Mouse (Mus musculus): ENCODE measurements around the gene Sema3b. TPM values are rescaled to one million over a fixed set of nuclear protein-coding genes. Genes with fewer than 3 reads are reported as not detected.

Gene Sema3b
- polyA plus RNA-seq, 1 experiment from 2014 or later = 11.0 TPM

GRCm38 (mm10) chr9:107645577-107645976 lies 36.5 kb upstream of the Sema3b start:
- 16% methylated on average over 5 of the region's 5 CpGs for whole genome bisulfite sequencing
- peak; percentile 61 for ATAC-seq (replicated peaks; ENCODE audit: extremely low read depth, insufficient read depth, low FRiP score)
- no peaks in the 10 kb centered on the region for H3K9me3 ChIP-seq (replicated peaks; ENCODE audit: control insufficient read depth, low read length)
- no peaks in the 10 kb centered on the region for H3K36me3 ChIP-seq (ENCODE audit: control insufficient read depth, insufficient read depth)
- peaks cover 10% of the 10 kb centered on the region for H3K4me1 ChIP-seq (ENCODE audit: control insufficient read depth, insufficient read depth, low read length)
- H3K4me3 ChIP-seq (ENCODE audit: low read length) = no peak overlapping the region
- H3K27me3 ChIP-seq (ENCODE audit: control insufficient read depth, insufficient read depth, low read length) = peaks cover 2% of the 10 kb centered on the region; the same call in 1 of the 2 replicates
- no peak overlapping the region for H3K27ac ChIP-seq (ENCODE audit: low read length)
- H3K4me2 ChIP-seq (ENCODE audit: low read depth, low read length) = no peak overlapping the region
- no peak overlapping the region; the same call in 1 of the 2 replicates for H3K9ac ChIP-seq (ENCODE audit: low read length)

- Histone ChIP-seq H3K4me2 (ENCODE audit: low read depth, low read length) (peak overlapping the region; percentile 67), H3K27ac (ENCODE audit: low read length) (no peak overlapping the region), H3K27me3 (ENCODE audit: control insufficient read depth, insufficient read depth, low read length) (peaks cover 2% of the 10 kb centered on the region; the same call in 1 of the 2 replicates), H3K9me3 (replicated peaks; ENCODE audit: control insufficient read depth, low read length) (no peaks in the 10 kb centered on the region), H3K9ac (ENCODE audit: low read length) (peak overlapping the region; percentile 60), H3K4me3 (ENCODE audit: low read length) (peak overlapping the region; percentile 50), H3K36me3 (ENCODE audit: control insufficient read depth, insufficient read depth) (no peaks in the 10 kb centered on the region), H3K4me1 (ENCODE audit: control insufficient read depth, insufficient read depth, low read length) (peaks cover 10% of the 10 kb centered on the region)
- ATAC-seq (replicated peaks; ENCODE audit: extremely low read depth, insufficient read depth, low FRiP score) = no peak
- 41% methylated on average over 7 of the region's 7 CpGs for WGBS
These were observed 36.1 kb upstream of the Sema3b start for GRCm38 (mm10) chr9:107645153-107645510.

- peaks cover 10% of the 10 kb centered on the region for H3K4me1 ChIP-seq (ENCODE audit: control insufficient read depth, insufficient read depth, low read length)
- H3K27ac ChIP-seq (ENCODE audit: low read length) = 0 out of 2 replicates have a peak overlapping the region, but pooled peaks have one; percentile 1
- 3% methylated on average over 35 of the region's 35 CpGs for WGBS
- no peaks in the 10 kb centered on the region for H3K36me3 ChIP-seq (ENCODE audit: control insufficient read depth, insufficient read depth)
- H3K4me2 ChIP-seq (ENCODE audit: low read depth, low read length) = peak overlapping the region; percentile 67
- no peaks in the 10 kb centered on the region for H3K27me3 ChIP-seq (ENCODE audit: control insufficient read depth, insufficient read depth, low read length)
- peak overlapping the region; percentile 66 for H3K9ac ChIP-seq (ENCODE audit: low read length)
- H3K4me3 ChIP-seq (ENCODE audit: low read length) = peak overlapping the region; percentile 50
- ATAC-seq (replicated peaks; ENCODE audit: extremely low read depth, insufficient read depth, low FRiP score) = peak; percentile 77
- no peaks in the 10 kb centered on the region for H3K9me3 ChIP-seq (replicated peaks; ENCODE audit: control insufficient read depth, low read length)
These were observed 35.6 kb upstream of the Sema3b start for GRCm38 (mm10) chr9:107644495-107645152.

GRCm38 (mm10) chr9:107643544-107644214 lies 34.6 kb upstream of the Sema3b start:
- Histone ChIP-seq H3K4me3 (ENCODE audit: low read length) (no peak overlapping the region), H3K4me2 (ENCODE audit: low read depth, low read length) (no peak overlapping the region)

GRCm38 (mm10) chr9:107641666-107642065 lies 32.6 kb upstream of the Sema3b start:
- Histone ChIP-seq H3K4me2 (ENCODE audit: low read depth, low read length) (no peak overlapping the region), H3K4me1 (ENCODE audit: control insufficient read depth, insufficient read depth, low read length) (peaks cover 10% of the 10 kb centered on the region), H3K27me3 (ENCODE audit: control insufficient read depth, insufficient read depth, low read length) (no peaks in the 10 kb centered on the region), H3K9ac (ENCODE audit: low read length) (no peak overlapping the region), H3K27ac (ENCODE audit: low read length) (no peak overlapping the region), H3K4me3 (ENCODE audit: low read length) (no peak overlapping the region), H3K36me3 (ENCODE audit: control insufficient read depth, insufficient read depth) (no peaks in the 10 kb centered on the region), H3K9me3 (replicated peaks; ENCODE audit: control insufficient read depth, low read length) (no peaks in the 10 kb centered on the region)
- no peak for ATAC-seq (replicated peaks; ENCODE audit: extremely low read depth, insufficient read depth, low FRiP score)
- whole genome bisulfite sequencing = 68% methylated on average over 8 of the region's 8 CpGs

More at GRCm38 (mm10) chr9:107643544-107644214, 34.6 kb upstream of the Sema3b start:
- no peak for ATAC-seq (replicated peaks; ENCODE audit: extremely low read depth, insufficient read depth, low FRiP score)
- Histone ChIP-seq H3K27me3 (ENCODE audit: control insufficient read depth, insufficient read depth, low read length) (no peaks in the 10 kb centered on the region), H3K9me3 (replicated peaks; ENCODE audit: control insufficient read depth, low read length) (no peaks in the 10 kb centered on the region), H3K4me1 (ENCODE audit: control insufficient read depth, insufficient read depth, low read length) (peaks cover 10% of the 10 kb centered on the region), H3K36me3 (ENCODE audit: control insufficient read depth, insufficient read depth) (no peaks in the 10 kb centered on the region), H3K27ac (ENCODE audit: low read length) (no peak overlapping the region), H3K9ac (ENCODE audit: low read length) (no peak overlapping the region)
- 92% methylated on average over 13 of the region's 13 CpGs for WGBS

GRCm38 (mm10) chr9:107640257-107640772 lies 31.3 kb upstream of the Sema3b start:
- no peak for ATAC-seq (replicated peaks; ENCODE audit: extremely low read depth, insufficient read depth, low FRiP score)
- 28% methylated on average over 8 of the region's 8 CpGs for WGBS
- Histone ChIP-seq H3K4me1 (ENCODE audit: control insufficient read depth, insufficient read depth, low read length) (peaks cover 14% of the 10 kb centered on the region), H3K4me3 (ENCODE audit: low read length) (no peak overlapping the region), H3K9me3 (replicated peaks; ENCODE audit: control insufficient read depth, low read length) (no peaks in the 10 kb centered on the region), H3K27ac (ENCODE audit: low read length) (no peak overlapping the region), H3K36me3 (ENCODE audit: control insufficient read depth, insufficient read depth) (no peaks in the 10 kb centered on the region), H3K9ac (ENCODE audit: low read length) (no peak overlapping the region), H3K4me2 (ENCODE audit: low read depth, low read length) (no peak overlapping the region), H3K27me3 (ENCODE audit: control insufficient read depth, insufficient read depth, low read length) (no peaks in the 10 kb centered on the region)

GRCm38 (mm10) chr9:107637070-107637469 lies 28.0 kb upstream of the Sema3b start:
- 38% methylated on average over 7 of the region's 7 CpGs for WGBS
- H3K9ac ChIP-seq (ENCODE audit: low read length) = no peak overlapping the region
- H3K27me3 ChIP-seq (ENCODE audit: control insufficient read depth, insufficient read depth, low read length) = no peaks in the 10 kb centered on the region

GRCm38 (mm10) chr9:107635279-107636028 lies 26.4 kb upstream of the Sema3b start, which contains the start of gene Gnai2:
Gene Gnai2 (minus strand): TSS chr9:107635367.
- Histone ChIP-seq H3K27me3 (ENCODE audit: control insufficient read depth, insufficient read depth, low read length) (no peaks in the 10 kb centered on the region), H3K9ac (ENCODE audit: low read length) (peak within 1 kb of the TSS; percentile 93), H3K4me3 (ENCODE audit: low read length) (peak within 1 kb of the TSS; percentile 82), H3K9me3 (replicated peaks; ENCODE audit: control insufficient read depth, low read length) (no peaks in the 10 kb centered on the region), H3K4me1 (ENCODE audit: control insufficient read depth, insufficient read depth, low read length) (peaks cover 30% of the 10 kb centered on the region), H3K36me3 (ENCODE audit: control insufficient read depth, insufficient read depth) (0 out of 2 replicates have a peak, but pooled peaks cover 2% of the 10 kb centered on the region), H3K27ac (ENCODE audit: low read length) (peak within 1 kb of the TSS; percentile 95), H3K4me2 (ENCODE audit: low read depth, low read length) (peak within 1 kb of the TSS; percentile 96)
- peak; percentile 92 for ATAC-seq (replicated peaks; ENCODE audit: extremely low read depth, insufficient read depth, low FRiP score)
- 4% methylated on average over 38 of the region's 38 CpGs for WGBS

More at GRCm38 (mm10) chr9:107637070-107637469, 28.0 kb upstream of the Sema3b start:
- H3K4me2 ChIP-seq (ENCODE audit: low read depth, low read length) = no peak overlapping the region
- H3K9me3 ChIP-seq (replicated peaks; ENCODE audit: control insufficient read depth, low read length) = no peaks in the 10 kb centered on the region
- H3K4me3 ChIP-seq (ENCODE audit: low read length) = no peak overlapping the region
- 0 out of 2 replicates have a peak, but pooled peaks cover under 1% of the 10 kb centered on the region for H3K36me3 ChIP-seq (ENCODE audit: control insufficient read depth, insufficient read depth)
- no peak overlapping the region for H3K27ac ChIP-seq (ENCODE audit: low read length)
- peaks cover 14% of the 10 kb centered on the region for H3K4me1 ChIP-seq (ENCODE audit: control insufficient read depth, insufficient read depth, low read length)
- no peak for ATAC-seq (replicated peaks; ENCODE audit: extremely low read depth, insufficient read depth, low FRiP score)
